Mouse (Mus musculus) ES-Bruce4 (cell line): ENCODE data around the gene Ranbp17. TPM values are rescaled to one million over a fixed set of nuclear protein-coding genes. Genes with fewer than 3 reads are reported as not detected.

ENCODE experiments used
- H3K27ac ChIP-seq: 2 replicates; pipeline ENCODE4 v1.5.1; 2012; ENCODE audit warnings: low read length, inconsistent platforms; ENCODE audit not compliant: insufficient read depth
- H3K27me3 ChIP-seq: 2 replicates; pipeline ENCODE4 v1.6.1; 2012; ENCODE audit warnings: mild to moderate bottlenecking, low read length, inconsistent platforms; ENCODE audit not compliant: control insufficient read depth, poor library complexity, insufficient read depth, severe bottlenecking
- H3K36me3 ChIP-seq: 2 replicates; pipeline ENCODE4 v1.6.1; 2012; ENCODE audit warnings: inconsistent platforms, mild to moderate bottlenecking, low read length, moderate library complexity; ENCODE audit not compliant: control insufficient read depth, poor library complexity, insufficient read depth, severe bottlenecking
- H3K4me1 ChIP-seq: one replicate; pipeline ENCODE4 v1.8.1; 2011; ENCODE audit warnings: low read length; ENCODE audit not compliant: control insufficient read depth, insufficient read depth
- H3K4me3 ChIP-seq: 2 replicates; pipeline ENCODE4 v1.5.1; 2011; ENCODE audit warnings: low read depth, mild to moderate bottlenecking, low read length
- H3K9ac ChIP-seq: 2 replicates; pipeline ENCODE4 v1.6.1; 2012; ENCODE audit warnings: low read depth, mild to moderate bottlenecking, inconsistent platforms; ENCODE audit not compliant: poor library complexity, severe bottlenecking
- H3K9me3 ChIP-seq: replicated peaks from 2 replicates; pipeline ENCODE4 v1.6.1; 2012; ENCODE audit warnings: mild to moderate bottlenecking, low read length, inconsistent platforms; ENCODE audit not compliant: control insufficient read depth, poor library complexity, insufficient read depth, severe bottlenecking
- EP300 ChIP-seq: IDR thresholded peaks from 2 replicates; pipeline ENCODE4 v1.6.1; 2011; ENCODE audit warnings: low read depth, low read length; ENCODE audit not compliant: insufficient read depth
- POLR2A ChIP-seq: IDR thresholded peaks from one replicate; pipeline ENCODE4 v1.8.1; 2011; ENCODE audit warnings: low read length; ENCODE audit not compliant: insufficient read depth
- polyA plus RNA-seq: library from polyadenylated mRNA; stranded (reverse); fragments of >200 nt; gene quantifications from 2 replicates; pipeline ENCODE4 v1.2.4, GENCODE M21; 2011; ENCODE audit warnings: low read depth; ENCODE audit not compliant: missing spikeins, insufficient read depth, insufficient read length

Gene Ranbp17
- polyA plus RNA-seq, 1 experiment, result 54.8 TPM

DNA sequence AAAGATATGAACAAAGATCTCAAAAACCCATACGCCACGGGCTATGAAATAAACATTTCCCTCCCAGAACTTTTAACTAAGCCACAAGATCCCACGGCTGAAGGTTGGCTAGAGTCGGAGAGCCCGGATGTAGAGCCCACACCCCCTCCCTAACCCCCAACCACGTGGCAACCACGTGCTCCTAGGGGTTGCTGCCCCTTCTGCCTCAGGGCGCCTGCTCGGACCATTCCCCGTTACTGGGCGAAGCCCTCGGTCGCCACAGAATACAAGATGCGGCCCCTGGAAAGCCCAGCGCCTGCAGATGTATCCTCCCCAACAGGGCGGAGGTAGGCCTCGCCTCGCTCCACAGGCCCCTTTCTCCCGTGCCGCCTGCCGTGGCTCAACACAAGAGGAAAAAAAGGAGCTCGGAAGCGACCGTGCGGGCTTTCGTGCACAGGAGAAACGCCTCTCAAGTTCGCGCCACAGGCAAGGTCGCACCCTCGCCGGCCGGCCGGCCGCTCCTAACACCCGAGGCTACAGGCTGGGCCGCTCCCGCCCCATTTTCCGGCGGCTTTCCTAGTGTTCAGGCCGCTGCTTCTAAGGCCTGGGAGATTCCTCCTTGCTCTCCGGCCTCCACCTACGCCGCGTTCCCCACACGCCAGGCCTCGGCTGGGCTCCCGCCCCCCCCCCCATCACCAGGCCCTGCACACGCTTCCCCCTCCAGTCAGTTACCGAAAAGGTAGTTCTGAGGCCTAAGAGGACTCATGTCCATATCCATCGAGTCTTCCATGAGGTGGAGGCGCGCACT lies 351.1 kb downstream of the Ranbp17 start:
- no peak for TF ChIP-seq EP300
- no peak for TF ChIP-seq POLR2A
- H3K27ac ChIP-seq, result peak overlapping the region; percentile 63
- peak overlapping the region; percentile 88 for H3K4me3 ChIP-seq
- peaks cover 52% of the 10 kb centered on the region for H3K36me3 ChIP-seq
- H3K27me3 ChIP-seq, result no peaks in the 10 kb centered on the region
- no peaks in the 10 kb centered on the region for H3K9me3 ChIP-seq
- H3K4me1 ChIP-seq, result peaks cover 2% of the 10 kb centered on the region
- peak overlapping the region; percentile 98 for H3K9ac ChIP-seq

Other genes starting within 250 kb of the Ranbp17 start
- gene Gm12117, start 237.0 kb downstream of the Ranbp17 start, polyA plus RNA-seq, result 1.1 TPM in 1 of 2 replicates, not detected in the other
- 0.18 and 0.59 TPM in 2 replicates for gene Gabrp, start 65.2 kb upstream of the Ranbp17 start, polyA plus RNA-seq
- gene D130052B06Rik, start 85.6 kb upstream of the Ranbp17 start, polyA plus RNA-seq, result not detected in 2 replicates